Mouse (Mus musculus) left cerebral cortex, adult 11 months (tissue): ENCODE results near the gene Ube2m.

ENCODE experiments used
- DNase-seq: peaks from one replicate; pipeline ENCODE4 v3.0.0; 2022; ENCODE audit warnings: low spot score

Ube2m gene

GRCm38 (mm10) chr7:12998851-12999250, 39.2 kb downstream of the Ube2m start, which contains the start of gene Trim28:
Gene Trim28, plus strand, starts transcription at chr7:12999114.
- DNase-seq = no peak

- DNase-seq = no peak
Observed at GRCm38 (mm10) chr7:12998053-12998452, 40.0 kb downstream of the Ube2m start, which contains the start of gene Slc27a5. Gene Slc27a5, minus strand, starts transcription at chr7:12998192.

GRCm38 (mm10) chr7:12997230-12997629, 40.8 kb downstream of the Ube2m start:
- DNase-seq = no peak

DNA sequence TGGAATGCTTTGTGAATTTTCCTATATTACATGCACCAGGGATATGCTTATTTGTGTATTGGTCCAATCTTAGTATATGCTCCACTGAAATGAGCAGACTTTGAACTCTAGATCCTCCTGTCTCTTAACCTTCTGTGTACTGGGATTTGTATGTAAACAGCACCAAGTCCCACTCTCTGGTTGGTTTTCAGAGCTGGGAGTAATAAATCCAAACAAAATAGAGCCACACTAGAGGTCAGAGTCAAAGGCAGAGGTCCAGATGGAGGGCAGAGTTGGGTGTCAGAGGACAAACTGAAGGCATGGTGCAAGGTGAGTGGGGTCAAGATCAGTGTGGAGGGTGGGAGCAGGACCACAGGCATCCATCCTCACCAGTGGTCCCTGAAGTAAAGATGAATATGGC, 42.2 kb downstream of the Ube2m start:
- no peak for DNase-seq

DNA sequence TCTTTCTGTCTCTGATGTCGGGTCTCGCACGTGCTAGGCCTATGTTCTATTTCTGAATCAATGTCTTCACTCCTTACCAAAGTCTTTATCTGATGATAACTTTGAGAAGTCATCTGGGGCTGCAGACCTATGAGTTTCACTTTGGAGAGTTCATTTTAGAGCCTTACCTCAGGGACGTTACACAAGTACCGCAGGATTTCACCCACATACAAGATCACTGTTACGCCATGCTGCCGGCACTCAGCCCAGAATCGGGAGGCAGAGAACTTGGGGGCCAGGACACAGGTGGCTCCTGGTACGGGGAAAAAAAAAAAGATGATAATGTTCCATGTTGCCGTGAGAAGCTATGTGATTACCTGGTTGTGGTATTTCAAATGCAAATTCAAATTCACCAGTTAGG, 44.9 kb downstream of the Ube2m start:
- no peak for DNase-seq

GRCm38 (mm10) chr7:12992222-12992621, 45.9 kb downstream of the Ube2m start:
- no peak for DNase-seq

GRCm38 (mm10) chr7:12987409-12988189, 50.5 kb downstream of the Ube2m start:
- DNase-seq = no peak

DNA sequence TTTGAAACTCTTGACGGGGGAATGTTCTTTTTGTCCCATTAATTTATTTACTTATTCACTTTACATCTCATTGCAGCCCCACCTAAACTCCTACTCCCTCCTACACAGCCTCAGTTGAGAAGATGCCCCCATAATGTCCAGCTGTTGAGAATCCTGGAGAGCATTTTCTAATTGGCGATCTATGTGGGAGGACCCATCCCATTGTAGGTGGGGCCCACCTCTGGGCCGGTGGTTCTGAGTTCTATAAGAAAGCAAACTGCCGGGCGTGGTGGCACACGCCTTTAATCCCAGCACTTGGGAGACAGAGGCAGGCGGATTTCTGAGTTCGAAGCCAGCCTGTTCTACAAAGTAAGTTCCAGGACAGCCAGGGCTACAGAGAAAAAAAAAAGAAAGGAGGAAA, 51.2 kb downstream of the Ube2m start:
- DNase-seq = no peak

- DNase-seq = no peak
Observed at GRCm38 (mm10) chr7:12985724-12986123, 52.4 kb downstream of the Ube2m start.
